Mouse (Mus musculus) testis, adult 2 months (tissue): ENCODE results near the gene Ank3. TPM values are rescaled to one million over a fixed set of nuclear protein-coding genes. Genes with fewer than 3 reads are reported as not detected.

Source experiments
- H3K27ac ChIP-seq: fragments of 200-500 bp; 2 replicates; pipeline ENCODE4 v1.5.1; 2012; ENCODE audit warnings: low read depth, low read length; ENCODE audit not compliant: control insufficient read depth, insufficient read depth
- H3K27me3 ChIP-seq: fragments of 200-500 bp; 2 replicates; pipeline ENCODE4 v1.6.1; 2012; ENCODE audit warnings: mild to moderate bottlenecking, low read length, moderate library complexity; ENCODE audit not compliant: control insufficient read depth, insufficient read depth
- H3K36me3 ChIP-seq: fragments of 200-500 bp; 2 replicates; pipeline ENCODE4 v1.6.1; 2012; ENCODE audit warnings: mild to moderate bottlenecking, low read length; ENCODE audit not compliant: control insufficient read depth, insufficient read depth
- H3K4me1 ChIP-seq: fragments of 200-500 bp; 2 replicates; pipeline ENCODE4 v1.6.1; 2012; ENCODE audit warnings: low read length; ENCODE audit not compliant: control insufficient read depth, insufficient read depth
- H3K4me3 ChIP-seq: fragments of 200-500 bp; 2 replicates; pipeline ENCODE4 v1.5.1; 2012; ENCODE audit warnings: low read depth, mild to moderate bottlenecking, low read length, moderate library complexity, mixed read lengths; ENCODE audit not compliant: control insufficient read depth
- CTCF ChIP-seq: fragments of 200-500 bp; IDR thresholded peaks from 2 replicates; pipeline ENCODE4 v1.5.1; 2012; ENCODE audit warnings: low read depth, mild to moderate bottlenecking, inconsistent platforms, low read length, moderate library complexity; ENCODE audit not compliant: control insufficient read depth, insufficient read depth, insufficient replicate concordance
- POLR2A ChIP-seq: fragments of 200-500 bp; IDR thresholded peaks from 2 replicates; pipeline ENCODE4 v1.6.1; 2012; ENCODE audit warnings: low read depth, mild to moderate bottlenecking, inconsistent platforms, low read length, moderate library complexity; ENCODE audit not compliant: control insufficient read depth
- polyA plus RNA-seq: library from polyadenylated mRNA; depleted of rRNA; stranded (reverse); fragments of >200 nt; gene quantifications from 2 replicates; pipeline ENCODE4 v1.2.3, GENCODE M21; 2012

The Ank3 gene
- polyA plus RNA-seq, 1 experiment: 3.4 TPM

GRCm38 (mm10) chr10:69565052-69565451, 166.5 kb downstream of the Ank3 start:
- H3K4me3 ChIP-seq: no peak overlapping the region
- no peaks in the 10 kb centered on the region for H3K4me1 ChIP-seq
- H3K27me3 ChIP-seq: no peaks in the 10 kb centered on the region
- TF ChIP-seq POLR2A: no peak
- no peak for TF ChIP-seq CTCF
- H3K36me3 ChIP-seq: no peaks in the 10 kb centered on the region
- no peak overlapping the region for H3K27ac ChIP-seq

GRCm38 (mm10) chr10:69568976-69569375, 170.4 kb downstream of the Ank3 start:
- no peaks in the 10 kb centered on the region for H3K36me3 ChIP-seq
- no peak overlapping the region for H3K27ac ChIP-seq
- TF ChIP-seq CTCF (no peak), POLR2A (no peak)
- no peak overlapping the region for H3K4me3 ChIP-seq
- no peaks in the 10 kb centered on the region for H3K27me3 ChIP-seq
- peaks cover 12% of the 10 kb centered on the region for H3K4me1 ChIP-seq

GRCm38 (mm10) chr10:69569740-69570139, 171.2 kb downstream of the Ank3 start:
- Histone ChIP-seq H3K27ac (no peak overlapping the region), H3K4me1 (peaks cover 15% of the 10 kb centered on the region), H3K36me3 (no peaks in the 10 kb centered on the region), H3K4me3 (no peak overlapping the region), H3K27me3 (no peaks in the 10 kb centered on the region)
- TF ChIP-seq CTCF: no peak
- no peak for TF ChIP-seq POLR2A

DNA sequence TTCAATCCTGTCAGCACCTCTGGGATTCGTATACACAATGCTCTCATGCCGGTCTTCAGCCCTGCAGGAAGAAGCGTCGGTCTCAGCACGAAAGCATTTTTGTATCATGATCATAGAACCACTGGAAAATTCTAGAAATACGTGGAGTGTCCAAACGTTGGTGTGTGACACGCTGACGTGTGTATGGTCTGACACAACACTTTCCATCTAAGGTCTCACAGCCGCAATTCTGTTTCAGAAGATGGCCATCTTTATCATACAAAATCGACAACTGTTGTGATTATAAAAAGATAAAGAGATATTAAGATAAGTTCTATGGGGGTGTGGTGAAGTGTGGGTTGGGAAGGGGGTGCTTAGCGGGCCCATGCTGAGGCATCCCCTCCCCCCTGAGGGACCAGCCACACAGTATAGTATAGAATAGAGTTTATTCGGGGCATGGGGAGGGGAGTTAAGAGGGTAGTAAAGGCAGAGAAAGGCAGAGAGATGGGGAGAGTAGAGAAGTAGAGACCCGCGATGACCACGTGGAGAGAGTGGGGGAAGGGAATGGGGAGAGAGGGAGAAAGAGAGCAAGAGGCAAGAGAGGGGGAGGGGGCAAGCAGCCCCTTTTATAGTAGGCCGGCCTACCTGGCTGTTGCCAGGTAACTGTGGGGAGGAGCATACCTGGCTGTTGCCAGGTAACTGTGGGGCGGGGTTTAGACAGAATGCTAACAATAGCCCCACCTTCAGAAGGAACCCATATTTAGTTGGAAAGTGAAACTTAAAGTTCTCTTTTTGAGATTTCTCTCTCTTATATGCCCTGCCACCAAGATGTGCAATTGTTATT, 172.1 kb downstream of the Ank3 start:
- TF ChIP-seq CTCF (no peak), POLR2A (no peak)
- Histone ChIP-seq H3K36me3 (no peaks in the 10 kb centered on the region), H3K27ac (no peak overlapping the region), H3K4me3 (peak overlapping the region; percentile 68), H3K27me3 (no peaks in the 10 kb centered on the region), H3K4me1 (peaks cover 15% of the 10 kb centered on the region)

- no peaks in the 10 kb centered on the region for H3K36me3 ChIP-seq
- no peak overlapping the region for H3K27ac ChIP-seq
- no peaks in the 10 kb centered on the region for H3K27me3 ChIP-seq
- peaks cover 15% of the 10 kb centered on the region for H3K4me1 ChIP-seq
- TF ChIP-seq POLR2A: no peak
- peak overlapping the region; percentile 82 for H3K4me3 ChIP-seq
Measured at GRCm38 (mm10) chr10:69571422-69571821, 172.8 kb downstream of the Ank3 start.

DNA sequence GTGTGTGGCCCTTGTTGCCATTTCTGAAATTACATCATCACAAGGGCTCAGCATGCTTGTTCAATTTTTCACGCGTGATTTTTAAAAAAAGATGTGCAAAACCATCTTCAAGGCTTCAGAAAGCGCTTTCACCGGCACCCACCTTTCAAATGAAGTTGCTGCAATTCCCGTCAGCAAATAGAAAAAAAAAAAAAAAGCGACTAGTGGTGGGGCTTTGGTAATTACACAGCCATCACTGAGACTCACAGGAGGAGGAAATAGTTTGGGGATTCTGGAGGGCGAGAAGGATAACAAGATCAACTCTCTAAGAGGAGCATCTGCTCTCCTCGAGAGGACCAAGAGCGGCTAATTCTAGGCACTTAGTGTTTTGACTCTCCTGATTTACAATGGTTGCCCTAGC, 173.4 kb downstream of the Ank3 start:
- TF ChIP-seq CTCF (no peak), POLR2A (no peak)
- peaks cover 15% of the 10 kb centered on the region for H3K4me1 ChIP-seq
- peak overlapping the region; percentile 43 for H3K4me3 ChIP-seq
- H3K36me3 ChIP-seq: no peaks in the 10 kb centered on the region
- H3K27me3 ChIP-seq: no peaks in the 10 kb centered on the region
- H3K27ac ChIP-seq: no peak overlapping the region

- Histone ChIP-seq H3K27ac (no peak overlapping the region), H3K36me3 (no peaks in the 10 kb centered on the region), H3K27me3 (no peaks in the 10 kb centered on the region), H3K4me1 (peaks cover 15% of the 10 kb centered on the region), H3K4me3 (no peak overlapping the region)
- TF ChIP-seq CTCF (no peak), POLR2A (no peak)
Measured at GRCm38 (mm10) chr10:69573054-69573453, 174.5 kb downstream of the Ank3 start.

GRCm38 (mm10) chr10:69573746-69574145, 175.2 kb downstream of the Ank3 start:
- H3K27me3 ChIP-seq: no peaks in the 10 kb centered on the region
- H3K36me3 ChIP-seq: no peaks in the 10 kb centered on the region
- peaks cover 15% of the 10 kb centered on the region for H3K4me1 ChIP-seq
- no peak overlapping the region for H3K4me3 ChIP-seq
- H3K27ac ChIP-seq: no peak overlapping the region
- no peak for TF ChIP-seq POLR2A
- no peak for TF ChIP-seq CTCF
